Mouse (Mus musculus) bone marrow macrophage, adult 2 months (primary cell): Measurements from ENCODE around the gene Afap1l2. TPM values are rescaled to one million over a fixed set of nuclear protein-coding genes. Genes with fewer than 3 reads are reported as not detected.

Experiments used
- H3K27ac ChIP-seq: 2 replicates; pipeline ENCODE4 v1.5.1; 2012; ENCODE audit warnings: low read depth, low read length; ENCODE audit not compliant: insufficient read depth
- H3K4me1 ChIP-seq: 2 replicates; pipeline ENCODE4 v1.6.1; 2012; ENCODE audit warnings: low read length; ENCODE audit not compliant: control insufficient read depth, insufficient read depth
- H3K4me3 ChIP-seq: 2 replicates; pipeline ENCODE4 v1.5.1; 2012; ENCODE audit warnings: mild to moderate bottlenecking, low read length, moderate library complexity; ENCODE audit not compliant: insufficient read depth
- CTCF ChIP-seq: IDR thresholded peaks from 2 replicates; pipeline ENCODE4 v1.5.1; 2012; ENCODE audit warnings: low read depth, mild to moderate bottlenecking, low read length, moderate library complexity
- POLR2A ChIP-seq: IDR thresholded peaks from 2 replicates; pipeline ENCODE4 v1.6.1; 2012; ENCODE audit warnings: mild to moderate bottlenecking, low read depth, low read length, borderline replicate concordance
- polyA plus RNA-seq: library from polyadenylated mRNA; stranded (reverse); fragments of >200 nt; gene quantifications from 2 replicates; pipeline ENCODE4 v1.2.4, GENCODE M21; 2012; ENCODE audit not compliant: missing spikeins, insufficient read depth, insufficient read length

Afap1l2 gene
- polyA plus RNA-seq, 1 experiment = not detected

DNA sequence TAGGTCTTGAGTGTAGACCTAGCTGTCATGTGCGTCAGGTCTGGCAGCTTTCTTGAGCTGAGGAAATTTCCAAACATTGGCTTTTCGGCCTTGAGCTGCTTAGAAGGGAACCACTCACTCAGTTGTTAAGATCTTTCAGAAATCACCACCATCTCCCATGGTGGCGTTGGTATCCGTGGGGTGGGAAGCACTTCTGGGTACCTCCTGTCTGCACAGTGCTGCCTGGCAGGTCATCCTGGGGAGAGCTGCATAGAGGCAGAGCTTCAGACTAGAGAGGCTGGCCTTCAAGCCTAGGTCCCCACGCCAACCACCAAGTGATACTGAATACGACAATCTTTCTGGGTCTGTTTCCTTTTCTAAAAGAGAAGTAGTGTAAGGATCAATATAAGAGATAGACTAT, 21.4 kb upstream of the Afap1l2 start:
- Histone ChIP-seq H3K4me1 (no peaks in the 10 kb centered on the region), H3K27ac (no peak overlapping the region), H3K4me3 (no peak overlapping the region)
- TF ChIP-seq CTCF = no peak
- TF ChIP-seq POLR2A = no peak

DNA sequence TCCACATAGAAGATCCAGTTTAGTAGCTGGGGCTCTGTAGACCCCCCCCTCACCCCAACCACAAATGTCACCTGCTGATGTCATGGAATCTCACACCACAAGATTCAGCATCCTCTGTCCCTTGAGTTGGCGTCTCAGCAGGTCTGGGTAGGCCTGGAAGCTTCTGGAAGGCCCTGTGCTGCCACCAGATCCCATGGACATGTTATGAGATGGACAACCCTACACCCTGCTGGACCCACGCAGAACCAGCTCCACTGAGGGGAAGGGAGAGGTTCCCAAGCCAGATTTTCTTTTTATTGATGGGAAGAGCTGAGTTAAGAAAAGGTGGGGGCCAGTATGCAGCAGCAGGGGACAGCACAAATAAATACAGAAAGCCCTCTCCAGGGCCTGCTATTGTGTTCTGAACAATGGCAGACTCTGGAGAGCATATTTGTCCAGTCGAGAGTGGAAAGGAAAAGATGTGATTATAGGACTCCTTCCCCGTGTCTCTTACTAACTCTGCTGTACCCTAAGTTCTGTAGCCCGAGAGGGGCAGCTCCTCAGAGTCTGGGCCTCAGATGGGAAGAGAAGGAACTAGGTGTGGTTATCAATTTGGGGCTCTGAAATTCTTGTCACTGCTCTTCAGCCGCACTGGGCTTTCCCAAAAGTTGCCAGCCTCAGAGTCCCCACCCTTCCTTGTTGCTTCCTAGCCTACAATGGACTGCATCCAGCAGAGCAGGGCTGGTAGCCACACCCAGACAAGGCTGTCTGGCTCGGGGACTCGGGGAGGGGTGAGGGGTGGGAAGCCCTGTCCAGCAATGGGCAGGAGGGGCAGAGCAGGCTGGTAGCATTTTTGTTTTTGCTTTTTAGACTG, 20.5 kb upstream of the Afap1l2 start:
- Histone ChIP-seq H3K27ac (no peak overlapping the region), H3K4me3 (no peak overlapping the region), H3K4me1 (no peaks in the 10 kb centered on the region)
- TF ChIP-seq POLR2A (no peak), CTCF (no peak)

DNA sequence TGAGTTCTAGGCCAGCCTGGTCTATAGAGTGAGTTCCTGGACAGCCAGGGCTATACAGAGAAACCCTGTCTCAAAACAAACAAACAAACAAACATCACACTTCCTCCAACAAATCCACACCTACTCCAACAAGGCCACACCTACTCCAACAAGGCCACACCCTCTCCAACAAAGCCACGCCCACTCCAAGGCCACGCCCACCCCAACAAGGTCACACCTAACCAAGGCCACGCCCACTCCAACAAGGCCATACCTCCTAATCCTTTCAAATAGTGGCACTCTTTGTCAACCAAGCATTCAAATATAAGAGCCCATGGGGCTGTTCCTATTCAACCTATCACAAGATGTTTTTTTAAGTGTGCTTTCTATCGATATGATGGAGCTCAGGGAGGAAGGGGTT, 18.5 kb upstream of the Afap1l2 start:
- H3K4me1 ChIP-seq = no peaks in the 10 kb centered on the region
- no peak overlapping the region for H3K4me3 ChIP-seq
- TF ChIP-seq CTCF (no peak), POLR2A (no peak)
- no peak overlapping the region for H3K27ac ChIP-seq

DNA sequence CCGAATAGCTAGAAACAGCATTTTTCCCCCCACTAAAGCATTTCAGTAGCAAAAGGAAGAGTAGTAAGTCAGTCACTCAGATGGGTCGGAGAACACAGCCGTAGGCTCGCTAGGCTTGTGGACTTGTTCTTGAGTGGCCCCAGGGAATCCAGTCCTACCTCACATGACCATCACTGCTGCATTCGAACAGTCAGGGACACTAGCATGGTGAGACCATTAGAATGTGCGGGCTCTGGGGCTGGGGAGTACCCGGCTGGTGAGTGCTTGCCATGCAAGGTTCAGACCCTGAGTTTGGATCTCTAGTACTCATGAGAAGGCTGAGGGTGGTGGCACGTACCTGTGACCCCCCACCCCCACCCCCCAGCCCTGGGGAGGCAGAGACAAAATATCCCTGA, 9.8 kb upstream of the Afap1l2 start:
- Histone ChIP-seq H3K4me3 (no peak overlapping the region), H3K27ac (no peak overlapping the region), H3K4me1 (0 out of 2 replicates have a peak, but pooled peaks cover 6% of the 10 kb centered on the region)
- TF ChIP-seq POLR2A = no peak
- no peak for TF ChIP-seq CTCF

DNA sequence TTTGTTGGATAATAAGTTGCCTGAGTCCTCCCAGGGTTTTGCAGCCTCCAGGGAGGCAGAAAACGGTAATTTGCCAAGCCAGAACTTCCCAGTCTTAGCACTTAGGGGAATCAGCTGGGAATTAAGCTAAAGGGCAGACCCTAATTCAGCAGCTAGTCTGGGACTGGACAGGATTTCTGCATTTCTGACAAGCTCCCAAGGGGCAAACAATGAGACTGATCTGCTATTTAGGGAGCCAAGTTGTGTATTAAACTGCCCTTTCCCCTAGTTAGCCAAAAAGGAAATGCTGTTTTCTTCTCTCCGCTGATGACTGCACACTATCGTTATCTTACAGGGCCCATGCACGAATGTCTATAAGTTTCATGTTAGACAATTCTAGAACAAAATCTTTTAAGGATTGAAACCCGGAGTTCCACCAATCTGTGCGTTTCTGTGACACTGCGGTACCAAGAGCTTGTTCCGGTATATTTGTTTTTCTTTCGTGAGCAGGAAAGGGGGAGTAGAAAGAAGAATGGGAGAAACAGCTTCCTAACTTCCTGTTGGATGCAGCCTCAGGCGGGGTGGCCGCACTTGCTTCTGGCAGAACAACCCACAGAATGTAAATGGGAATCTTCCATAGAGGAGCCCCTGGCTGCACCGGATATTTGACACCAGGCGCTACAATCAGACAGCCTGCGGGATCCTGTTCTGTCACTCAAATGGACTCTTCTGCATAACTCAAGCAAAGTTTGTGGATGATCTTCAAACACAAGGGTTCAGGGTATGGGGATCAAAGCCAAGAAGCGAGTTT, 9.2 kb upstream of the Afap1l2 start:
- H3K4me3 ChIP-seq = no peak overlapping the region
- TF ChIP-seq POLR2A (no peak), CTCF (no peak)
- H3K27ac ChIP-seq = no peak overlapping the region
- 0 out of 2 replicates have a peak, but pooled peaks cover 6% of the 10 kb centered on the region for H3K4me1 ChIP-seq

DNA sequence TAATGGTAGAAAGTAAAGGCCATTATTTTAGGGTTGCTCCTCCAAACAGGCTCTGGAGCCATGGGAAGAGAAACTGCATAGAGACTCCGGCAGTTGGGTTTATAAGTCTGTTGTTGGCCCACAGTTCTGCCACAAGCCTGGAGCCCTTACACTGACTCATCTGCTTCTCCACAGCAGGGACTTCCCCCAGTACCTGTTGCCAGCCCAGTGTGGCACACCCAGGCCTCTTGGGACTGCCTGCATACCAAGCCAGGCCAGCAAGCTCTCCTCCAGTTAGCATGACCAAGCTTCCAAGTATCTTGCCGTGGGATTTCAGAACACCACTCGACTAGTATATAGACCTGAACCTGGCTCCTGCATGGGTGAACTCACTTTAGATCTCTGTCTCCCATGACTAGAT, 6.8 kb upstream of the Afap1l2 start:
- TF ChIP-seq POLR2A (no peak), CTCF (no peak)
- Histone ChIP-seq H3K27ac (no peak overlapping the region), H3K4me1 (0 out of 2 replicates have a peak, but pooled peaks cover 6% of the 10 kb centered on the region), H3K4me3 (no peak overlapping the region)

DNA sequence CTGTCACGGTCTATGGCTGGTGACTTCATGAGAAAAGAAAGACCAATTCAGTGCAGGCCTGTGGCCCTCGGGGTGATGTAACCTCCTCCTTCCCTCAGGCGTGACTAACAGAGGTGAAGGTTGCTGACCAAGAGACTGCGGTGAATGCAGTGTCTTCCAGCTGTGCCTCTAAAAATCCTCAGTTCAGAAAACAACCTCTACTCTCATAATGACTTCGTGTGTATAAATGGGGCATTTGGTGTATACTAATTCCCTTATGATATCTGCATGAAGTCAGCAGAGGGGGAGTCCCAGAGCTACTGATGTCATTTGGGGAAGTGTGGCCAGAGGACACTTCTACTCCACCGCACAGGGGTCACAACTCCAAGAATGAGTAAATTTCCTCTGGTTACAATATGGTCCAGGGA, 5.2 kb upstream of the Afap1l2 start:
- Histone ChIP-seq H3K27ac (no peak overlapping the region), H3K4me3 (no peak overlapping the region), H3K4me1 (0 out of 2 replicates have a peak, but pooled peaks cover 6% of the 10 kb centered on the region)
- TF ChIP-seq CTCF (no peak), POLR2A (no peak)

DNA sequence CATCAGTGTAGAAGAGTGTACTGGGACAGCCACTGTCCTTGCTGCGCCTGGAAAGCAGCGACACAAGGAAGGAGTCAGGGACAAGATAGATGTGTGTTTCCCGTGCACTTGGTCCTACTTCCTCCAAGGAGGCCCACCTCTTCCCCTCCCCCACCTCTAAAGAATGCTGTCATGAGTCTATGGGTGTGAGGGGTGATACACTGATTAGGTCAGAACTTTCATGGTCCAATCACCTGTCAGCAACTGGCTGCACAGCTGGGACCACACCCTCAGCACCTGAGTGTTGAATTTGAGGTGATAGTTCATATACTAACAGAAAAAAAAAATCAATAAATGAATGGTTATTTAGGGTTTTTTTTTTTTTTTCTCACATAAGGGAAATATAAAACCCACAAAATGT, 4.0 kb upstream of the Afap1l2 start:
- H3K4me1 ChIP-seq = 0 out of 2 replicates have a peak, but pooled peaks cover 6% of the 10 kb centered on the region
- TF ChIP-seq POLR2A = no peak
- TF ChIP-seq CTCF = no peak
- H3K27ac ChIP-seq = no peak overlapping the region
- H3K4me3 ChIP-seq = no peak overlapping the region

DNA sequence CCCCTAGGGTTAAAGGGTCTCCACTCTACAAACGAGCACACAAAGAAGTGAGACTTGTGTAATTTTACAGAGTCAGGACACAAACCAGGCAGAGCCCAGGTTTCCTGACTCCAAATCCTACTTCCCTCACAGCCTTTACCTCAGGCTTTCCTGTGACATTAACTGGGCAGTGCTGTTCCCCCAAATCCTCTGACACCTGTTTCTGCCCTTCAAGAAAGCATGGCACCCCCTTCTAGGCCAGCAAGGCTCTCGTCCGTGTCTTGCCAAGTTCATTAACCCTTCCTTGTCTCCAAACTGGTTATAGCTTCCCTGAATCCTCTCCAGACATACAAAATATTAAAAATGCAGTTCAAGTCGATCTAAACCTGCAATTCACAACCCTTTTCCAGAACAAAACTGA, 2.0 kb upstream of the Afap1l2 start:
- Histone ChIP-seq H3K4me1 (0 out of 2 replicates have a peak, but pooled peaks cover 6% of the 10 kb centered on the region), H3K27ac (no peak overlapping the region), H3K4me3 (no peak overlapping the region)
- no peak for TF ChIP-seq CTCF
- no peak for TF ChIP-seq POLR2A

DNA sequence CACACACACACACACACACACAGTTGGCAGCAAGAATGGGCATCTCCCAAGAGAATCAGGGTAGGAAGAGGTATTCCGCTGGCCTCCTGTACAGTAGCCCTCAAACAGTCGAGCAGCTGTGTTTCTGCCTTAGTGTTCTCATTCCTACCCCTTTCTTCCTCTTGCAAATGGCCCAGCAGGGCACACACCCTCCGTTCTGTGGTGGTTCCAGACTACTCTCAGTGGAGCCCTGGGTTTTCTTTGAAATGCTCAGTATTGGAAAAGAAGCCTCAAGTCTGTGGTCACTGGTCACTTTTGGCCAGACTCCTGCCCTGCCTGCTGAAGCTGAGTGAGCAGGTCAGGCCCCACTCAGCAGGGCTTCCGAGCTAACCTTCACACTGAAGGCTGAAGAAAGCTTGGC, 1.6 kb upstream of the Afap1l2 start:
- no peak overlapping the region for H3K4me3 ChIP-seq
- TF ChIP-seq CTCF = no peak
- TF ChIP-seq POLR2A = no peak
- H3K27ac ChIP-seq = no peak overlapping the region
- 0 out of 2 replicates have a peak, but pooled peaks cover 6% of the 10 kb centered on the region for H3K4me1 ChIP-seq
